Mouse (Mus musculus): ENCODE data around the gene Mtss1l. TPM values are rescaled to one million over a fixed set of nuclear protein-coding genes. Genes with fewer than 3 reads are reported as not detected.

Mtss1l gene
- polyA plus RNA-seq (2017; shearing (Covaris generic)): not detected

GRCm38 (mm10) chr8:110720685-110721598 is at the start of gene Mtss1l:
TSS of gene Mtss1l (plus strand) at chr8:110721476.
- ATAC-seq: no peak

GRCm38 (mm10) chr8:110672133-110672532 is 49.1 kb upstream of the Mtss1l start:
- no peak for ATAC-seq

DNA sequence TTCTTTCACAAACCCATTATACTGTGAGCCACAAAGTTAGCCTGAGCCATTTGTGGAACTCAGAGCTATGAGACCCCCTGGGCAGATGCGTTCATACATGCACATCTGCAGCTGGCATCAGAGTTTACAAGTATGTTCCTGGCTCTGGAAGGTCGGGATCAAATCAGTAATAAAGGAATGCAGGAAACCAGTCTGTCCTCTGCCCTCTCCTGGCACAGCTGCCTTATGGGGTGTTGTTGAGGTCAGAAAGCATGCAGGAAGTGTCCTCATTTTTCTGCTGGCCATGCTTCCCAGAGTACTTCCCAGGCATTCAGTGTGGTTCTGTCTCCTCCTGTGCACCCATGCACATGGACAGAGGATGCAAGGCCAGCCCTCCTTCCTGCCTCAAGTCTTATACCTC is 48.1 kb upstream of the Mtss1l start:
- no peak for ATAC-seq

DNA sequence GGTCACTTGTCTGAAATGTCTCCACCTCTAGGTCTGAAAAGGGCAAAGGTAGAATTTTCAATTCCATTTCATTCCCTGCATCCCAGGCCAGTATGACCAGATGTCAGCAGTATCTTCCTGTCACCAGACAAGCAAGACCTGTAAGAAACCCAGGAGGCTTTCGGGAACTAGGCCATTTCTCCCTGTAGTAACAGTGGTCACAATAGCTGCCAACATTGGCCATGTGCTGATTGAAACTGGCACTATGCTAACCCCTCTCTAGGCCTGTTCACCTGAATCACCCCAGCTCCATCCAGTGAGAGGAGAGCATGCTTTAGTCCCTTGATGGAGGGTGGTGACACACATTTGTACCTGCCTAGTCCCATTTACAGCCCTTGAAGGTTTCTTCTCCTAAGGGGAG is 46.7 kb upstream of the Mtss1l start:
- no peak for ATAC-seq

- ATAC-seq: no peak
Observed at GRCm38 (mm10) chr8:110676702-110677101, 44.6 kb upstream of the Mtss1l start.

DNA sequence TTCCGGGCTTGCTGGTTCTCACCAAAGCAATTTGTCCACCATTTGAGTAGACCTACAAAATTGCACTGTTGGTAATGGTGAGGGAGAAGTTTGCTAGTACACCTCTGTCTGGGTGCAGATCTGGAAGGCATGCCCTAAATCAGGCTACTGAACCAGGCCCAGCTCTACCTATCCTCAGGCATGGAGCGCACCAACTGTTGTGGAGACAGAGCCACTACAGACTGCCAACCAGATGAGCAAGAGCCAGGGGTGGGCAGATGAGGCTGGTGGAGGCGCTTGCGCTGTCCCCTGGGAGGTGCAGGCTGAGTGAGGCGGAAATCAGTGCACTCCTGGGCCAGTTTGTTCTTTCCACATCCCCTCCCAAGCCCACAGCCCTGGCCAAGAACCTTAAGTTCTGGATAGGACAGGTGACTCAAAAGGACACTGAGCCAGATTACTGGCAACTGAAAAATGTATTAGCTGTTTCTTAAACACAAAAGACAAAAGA is 44.1 kb upstream of the Mtss1l start:
- no peak for ATAC-seq

GRCm38 (mm10) chr8:110678989-110679388 is 42.3 kb upstream of the Mtss1l start:
- ATAC-seq: no peak

DNA sequence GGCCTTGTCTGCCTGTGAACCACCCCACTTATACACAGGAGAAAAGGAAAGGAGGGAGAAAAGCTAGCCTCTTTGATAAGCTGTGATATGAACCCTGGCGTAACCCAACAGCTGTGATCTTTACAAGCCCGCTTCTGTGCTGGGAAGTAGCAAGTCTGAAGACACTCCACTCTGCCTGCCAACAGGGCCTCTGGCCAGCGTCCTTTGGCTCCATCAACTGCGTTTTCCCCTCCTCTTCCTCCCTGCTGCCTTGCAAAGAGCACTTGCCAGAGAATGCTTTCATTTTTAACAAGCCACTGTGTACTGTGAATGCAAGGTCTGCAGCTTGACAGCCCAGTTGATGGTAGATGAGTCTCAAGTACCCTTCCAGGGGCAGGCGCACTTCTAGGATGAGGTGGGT is 33.5 kb upstream of the Mtss1l start:
- ATAC-seq: no peak

GRCm38 (mm10) chr8:110689961-110690360 is 31.3 kb upstream of the Mtss1l start:
- ATAC-seq: no peak

DNA sequence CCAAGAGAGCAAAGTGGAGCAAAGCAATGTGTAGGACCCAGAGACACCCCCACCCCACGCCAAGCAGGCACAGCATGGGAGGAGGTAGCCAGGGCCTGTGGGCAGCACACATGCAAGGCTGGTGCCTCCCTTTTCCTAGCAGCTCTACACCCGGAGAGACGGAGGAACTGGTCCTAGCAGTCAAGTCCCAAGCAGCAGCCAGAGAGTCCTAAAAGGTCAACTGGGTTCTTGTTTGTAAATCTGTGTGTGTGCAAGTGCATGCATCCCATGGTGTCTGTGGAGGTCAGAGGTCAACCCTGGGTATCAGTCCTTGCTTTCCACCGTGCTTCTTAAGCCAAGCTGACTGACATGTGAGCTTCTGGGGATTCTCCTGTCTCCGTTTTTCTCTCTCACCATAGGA is 27.1 kb upstream of the Mtss1l start:
- no peak for ATAC-seq

- ATAC-seq: no peak
Observed at GRCm38 (mm10) chr8:110694826-110695225, 26.4 kb upstream of the Mtss1l start.

DNA sequence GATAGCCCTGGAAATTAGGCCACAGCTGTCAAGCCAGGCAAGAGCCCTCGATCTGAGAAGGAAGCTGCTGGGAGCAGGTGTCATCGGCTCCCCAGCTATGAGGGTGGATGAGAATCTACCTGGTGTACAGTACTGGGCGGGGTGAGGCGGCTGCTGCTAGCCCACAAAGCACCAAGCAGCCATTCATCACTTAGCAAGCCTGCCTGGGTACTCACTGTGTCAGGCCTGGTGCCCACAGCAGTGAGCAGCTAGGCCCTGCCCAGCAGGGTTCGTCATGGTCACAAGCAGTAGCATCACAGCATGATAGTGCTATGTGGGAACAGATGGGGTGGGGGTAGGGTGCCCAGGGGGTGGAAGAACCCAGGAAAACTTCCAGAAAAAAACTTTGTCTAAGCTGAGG is 25.8 kb upstream of the Mtss1l start:
- no peak for ATAC-seq

- ATAC-seq: no peak
Observed at GRCm38 (mm10) chr8:110696051-110696450, 25.2 kb upstream of the Mtss1l start.

DNA sequence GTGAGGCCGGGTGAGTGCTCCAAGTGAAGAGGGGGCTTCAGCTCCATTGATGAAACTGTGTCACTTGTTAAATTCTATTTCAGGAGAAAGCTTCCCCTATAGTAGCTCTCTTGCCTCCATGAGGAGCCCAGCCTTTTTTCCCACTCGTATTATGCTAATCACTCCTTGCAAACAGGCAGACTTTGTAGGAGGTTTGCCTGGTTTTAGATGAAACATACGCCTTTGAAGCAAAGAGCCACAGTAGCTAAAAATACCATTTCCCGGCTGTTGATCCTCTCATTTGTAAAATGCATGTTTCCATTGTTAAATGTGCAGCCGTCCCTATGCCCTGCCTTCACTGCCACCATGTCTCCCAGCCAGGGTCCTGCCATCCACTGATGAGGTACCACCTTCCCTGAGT is 23.7 kb upstream of the Mtss1l start:
- no peak for ATAC-seq

- ATAC-seq: no peak
Observed at GRCm38 (mm10) chr8:110698098-110698497, 23.2 kb upstream of the Mtss1l start.

- ATAC-seq: no peak
Observed at GRCm38 (mm10) chr8:110699501-110699900, 21.8 kb upstream of the Mtss1l start.

DNA sequence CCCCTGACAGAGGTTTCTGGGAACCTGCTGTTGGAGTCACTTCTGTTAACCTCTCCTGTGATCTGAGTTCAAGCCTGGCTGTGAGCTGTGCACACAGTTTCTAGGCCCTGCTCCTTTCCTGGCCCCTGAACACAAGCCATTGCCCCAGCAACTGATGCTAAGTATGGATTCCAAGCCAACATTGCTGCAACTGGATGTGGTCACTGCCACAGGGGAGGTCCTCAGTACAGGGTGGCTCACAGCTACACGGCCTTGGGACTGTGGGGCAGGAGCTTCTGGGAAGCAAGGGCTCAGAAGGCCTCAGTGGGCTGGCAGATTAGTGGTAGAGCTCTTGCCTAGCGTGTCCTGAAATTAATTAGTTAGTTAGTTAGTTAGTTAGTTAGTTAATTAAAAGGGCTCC is 20.7 kb upstream of the Mtss1l start:
- ATAC-seq: no peak

DNA sequence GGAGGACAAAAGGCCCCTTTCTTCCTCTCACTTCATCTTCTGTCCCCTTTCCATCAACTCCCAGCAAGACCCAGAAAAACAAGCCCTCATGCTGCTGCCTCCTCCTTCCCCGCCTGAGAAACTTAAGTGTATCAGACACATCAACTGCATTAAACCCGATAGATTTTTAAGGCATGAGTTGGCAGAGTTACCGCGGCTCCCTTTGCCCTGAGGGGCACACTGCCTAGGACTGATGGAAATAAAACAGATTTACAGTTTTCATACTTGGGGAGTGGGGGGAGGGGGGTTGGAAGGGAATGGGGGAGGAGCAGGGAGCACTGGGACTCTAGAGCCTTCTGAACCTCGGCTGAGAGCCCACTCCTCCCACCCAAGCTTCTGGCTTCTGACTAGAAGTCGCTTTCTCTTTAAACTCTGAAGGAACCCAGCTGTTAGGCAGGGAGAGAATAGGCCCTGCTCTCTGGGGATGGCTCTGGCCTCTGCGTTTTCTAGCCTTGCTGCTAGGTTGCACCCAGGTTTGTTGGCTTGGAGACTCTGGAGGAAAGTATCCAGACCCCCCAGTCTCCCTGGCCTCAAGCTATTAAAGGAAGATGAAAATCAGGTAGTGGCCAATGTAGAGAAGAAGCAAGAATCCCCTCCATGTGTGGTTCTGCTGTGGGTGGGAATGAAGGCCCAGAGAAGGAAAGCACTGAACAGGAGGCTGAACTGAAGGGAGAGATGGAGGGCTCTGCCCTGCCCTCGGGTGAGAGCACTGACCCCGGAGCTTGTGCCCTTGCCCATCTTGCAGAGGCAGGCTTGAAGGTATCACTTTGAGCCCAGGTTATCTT is 18.4 kb upstream of the Mtss1l start:
- ATAC-seq: no peak

DNA sequence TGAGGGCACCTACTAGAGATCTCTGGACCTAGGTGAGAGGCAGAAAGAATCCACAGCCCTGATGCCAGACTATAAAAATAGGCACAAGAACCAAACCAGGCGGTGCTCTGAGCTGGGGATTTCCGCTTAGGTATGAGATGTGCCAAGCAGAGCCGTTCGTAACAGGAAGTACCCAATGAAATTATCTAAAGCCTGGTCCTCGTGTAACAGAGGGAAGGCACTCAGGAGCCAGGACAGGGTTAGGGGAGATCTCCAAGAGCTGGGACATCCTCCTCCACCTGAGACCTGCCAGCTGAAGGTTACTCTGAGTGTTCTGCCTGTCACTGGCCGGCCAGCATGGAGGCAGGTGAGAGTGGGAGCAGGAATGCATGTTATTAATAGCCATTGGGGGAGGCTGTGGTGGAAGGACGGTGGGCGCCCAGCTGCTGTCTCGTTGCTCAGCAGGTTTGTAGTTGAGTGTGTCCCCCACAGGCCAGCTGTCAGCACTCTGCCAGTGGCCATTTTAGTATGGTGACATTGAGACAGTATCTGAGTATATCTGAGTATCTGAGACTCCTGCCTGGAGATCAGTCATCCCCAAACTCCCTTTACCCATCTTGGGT is 17.7 kb upstream of the Mtss1l start:
- peak; percentile 92 for ATAC-seq

DNA sequence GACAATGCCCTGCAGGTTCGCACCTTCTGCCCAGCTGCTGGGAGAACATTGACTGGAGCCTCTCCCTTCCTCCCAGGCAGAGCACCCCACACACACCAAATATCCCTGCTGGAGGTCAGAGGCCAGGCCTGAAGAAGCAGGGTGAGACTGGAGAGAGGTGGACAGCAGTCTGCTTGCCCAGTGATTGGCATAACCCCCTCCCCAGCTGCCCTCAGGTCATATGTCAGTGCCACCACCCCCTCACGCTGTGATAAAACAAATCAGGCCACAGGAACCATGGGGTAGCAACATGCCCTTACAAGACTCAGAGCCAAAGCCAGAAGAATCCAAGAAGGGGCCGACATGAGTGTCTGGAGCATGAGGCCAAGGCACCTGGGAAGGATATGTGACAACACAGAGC is 17.2 kb upstream of the Mtss1l start:
- no peak for ATAC-seq

GRCm38 (mm10) chr8:110705391-110706287 is 15.6 kb upstream of the Mtss1l start:
- ATAC-seq: no peak

DNA sequence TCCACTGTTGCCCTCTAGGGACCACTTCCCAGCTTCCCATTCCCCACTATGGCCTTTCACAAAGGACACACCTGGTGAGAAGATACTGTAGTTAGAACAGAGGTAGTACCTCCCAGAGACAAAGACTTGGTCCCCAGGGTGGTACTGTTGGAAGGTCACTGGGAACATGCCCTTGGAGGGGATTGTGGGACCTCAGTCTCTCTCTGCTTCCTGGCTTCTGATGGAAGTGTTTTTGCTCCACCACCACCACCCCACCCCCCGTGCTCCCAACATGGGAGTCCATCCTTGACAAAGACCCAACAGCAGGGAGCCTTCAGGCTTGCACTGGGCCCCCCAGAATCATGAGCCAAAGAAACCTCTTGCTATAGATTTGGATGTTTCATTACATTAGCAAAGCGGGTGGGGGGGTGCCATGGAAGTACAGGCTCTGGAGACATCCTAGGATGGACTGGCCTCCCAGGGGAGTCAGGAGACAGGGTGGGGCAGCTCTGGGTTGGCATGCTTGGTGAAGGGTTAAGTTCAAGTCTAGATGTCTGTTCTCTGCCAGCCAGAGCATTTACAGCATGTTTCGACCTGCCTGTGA is 14.9 kb upstream of the Mtss1l start:
- no peak for ATAC-seq

Data from CD4-positive, CD25-positive, alpha-beta regulatory T cell, adult 4 months (primary cell).